Mouse (Mus musculus) frontal cortex, adult 2 months (tissue): ENCODE measurements around the gene Hoxc11. TPM values are rescaled to one million over a fixed set of nuclear protein-coding genes. Genes with fewer than 3 reads are reported as not detected.
A peak's percentile ranks its signal among the peaks of the same experiment; 100 is the strongest.

ENCODE experiments used
- DNase-seq, 2 experiments: peaks; one replicate each; pipeline ENCODE4 v3.0.0; 2022; ENCODE audit warnings: low spot score in 1 of 2; ENCODE audit errors: extremely low spot score in 1 of 2
- polyA plus RNA-seq: library from polyadenylated mRNA; depleted of rRNA; stranded (reverse); fragments of >200 nt; gene quantifications from 2 replicates; pipeline ENCODE4 v1.2.3, GENCODE M21; 2012

Gene Hoxc11
- polyA plus RNA-seq, 1 experiment = not detected

DNA sequence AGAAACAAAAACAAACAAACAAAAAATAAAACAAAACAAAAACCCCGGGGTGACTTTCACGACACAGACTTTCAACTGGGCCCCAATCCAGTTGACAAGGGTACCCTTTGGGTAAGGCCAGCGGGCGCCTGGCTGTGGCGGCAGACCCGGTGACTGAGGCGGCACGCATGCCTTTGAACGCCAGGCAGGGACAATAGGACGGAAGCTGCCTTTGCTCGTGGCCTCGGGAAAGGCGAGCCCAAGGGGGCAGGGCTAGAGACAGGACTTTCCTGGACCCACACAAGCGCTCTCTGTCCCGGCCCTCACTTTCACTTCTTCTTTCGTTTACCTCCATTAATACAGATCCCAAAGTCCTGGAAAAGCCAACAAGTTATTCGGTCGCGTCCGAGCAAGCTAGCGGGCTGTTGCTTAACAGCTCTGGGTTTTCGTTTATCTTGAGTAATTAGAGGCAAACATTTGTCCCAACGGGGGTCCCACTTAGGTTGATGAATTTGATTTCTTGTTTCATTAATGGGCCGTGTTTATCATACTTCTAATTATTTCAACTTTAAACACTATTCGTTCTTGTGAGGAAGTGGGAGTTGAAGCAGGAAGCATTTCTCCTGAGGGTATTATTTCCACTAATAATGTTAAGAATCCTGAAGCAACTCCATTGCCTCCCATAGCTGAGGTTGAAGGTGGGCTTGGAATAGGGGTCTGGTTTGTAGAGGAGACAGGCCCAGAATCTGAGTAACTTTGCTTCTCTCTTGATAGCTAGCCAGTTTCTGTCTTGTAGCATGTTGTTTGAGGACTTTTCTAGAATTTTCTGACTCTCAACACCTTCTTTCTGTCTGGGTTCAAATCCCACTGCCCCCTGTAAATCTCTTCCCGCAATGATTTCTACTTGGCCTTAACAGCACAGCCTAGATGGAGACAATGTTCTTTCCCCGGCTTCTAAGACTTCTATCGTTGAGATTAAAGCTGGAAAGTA, 9.7 kb downstream of the Hoxc11 start:
- DNase-seq = no peak

DNA sequence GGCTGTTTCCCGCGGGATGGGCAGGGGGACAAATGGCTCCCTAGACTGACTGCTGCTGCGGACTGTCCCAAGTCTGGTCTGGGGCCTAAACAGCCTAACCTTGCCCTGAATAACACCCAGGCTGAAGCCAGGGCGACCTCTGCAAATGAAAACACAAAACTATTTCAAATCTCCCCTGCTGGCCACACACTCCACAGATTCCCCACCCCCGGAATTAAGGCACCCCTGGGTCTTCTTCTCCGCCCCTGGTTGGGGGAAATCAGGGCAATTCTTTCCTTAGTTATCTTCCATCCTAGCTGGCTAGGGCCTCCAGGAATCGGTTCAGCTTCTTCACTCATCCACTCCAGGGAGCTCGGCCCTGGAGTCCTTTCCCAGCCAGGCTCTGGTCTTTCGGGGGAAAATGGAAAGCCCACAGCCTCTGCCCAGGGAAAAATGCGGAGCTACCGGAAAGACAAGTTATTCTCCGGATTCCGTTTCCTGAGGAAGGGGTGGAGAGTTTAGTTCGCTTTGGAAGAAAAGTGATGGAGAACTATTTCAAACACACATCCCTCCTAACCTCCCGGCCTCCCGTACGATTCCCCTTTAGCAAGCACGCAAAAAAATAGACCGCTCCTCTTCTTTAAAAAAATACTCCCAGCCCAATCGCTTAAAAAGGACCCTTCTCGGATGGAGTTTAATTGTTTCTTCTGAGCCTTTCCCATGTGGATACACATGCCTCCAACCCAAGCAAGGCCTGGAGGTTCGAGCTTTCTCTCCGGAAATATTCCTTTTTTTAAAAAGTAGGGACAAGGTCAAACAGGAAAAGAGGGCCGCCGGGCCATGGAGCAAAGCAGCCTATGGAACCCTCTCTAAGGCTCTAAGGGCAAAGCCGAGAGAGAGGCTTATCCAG, 11.0 kb downstream of the Hoxc11 start:
- no peak for DNase-seq

DNA sequence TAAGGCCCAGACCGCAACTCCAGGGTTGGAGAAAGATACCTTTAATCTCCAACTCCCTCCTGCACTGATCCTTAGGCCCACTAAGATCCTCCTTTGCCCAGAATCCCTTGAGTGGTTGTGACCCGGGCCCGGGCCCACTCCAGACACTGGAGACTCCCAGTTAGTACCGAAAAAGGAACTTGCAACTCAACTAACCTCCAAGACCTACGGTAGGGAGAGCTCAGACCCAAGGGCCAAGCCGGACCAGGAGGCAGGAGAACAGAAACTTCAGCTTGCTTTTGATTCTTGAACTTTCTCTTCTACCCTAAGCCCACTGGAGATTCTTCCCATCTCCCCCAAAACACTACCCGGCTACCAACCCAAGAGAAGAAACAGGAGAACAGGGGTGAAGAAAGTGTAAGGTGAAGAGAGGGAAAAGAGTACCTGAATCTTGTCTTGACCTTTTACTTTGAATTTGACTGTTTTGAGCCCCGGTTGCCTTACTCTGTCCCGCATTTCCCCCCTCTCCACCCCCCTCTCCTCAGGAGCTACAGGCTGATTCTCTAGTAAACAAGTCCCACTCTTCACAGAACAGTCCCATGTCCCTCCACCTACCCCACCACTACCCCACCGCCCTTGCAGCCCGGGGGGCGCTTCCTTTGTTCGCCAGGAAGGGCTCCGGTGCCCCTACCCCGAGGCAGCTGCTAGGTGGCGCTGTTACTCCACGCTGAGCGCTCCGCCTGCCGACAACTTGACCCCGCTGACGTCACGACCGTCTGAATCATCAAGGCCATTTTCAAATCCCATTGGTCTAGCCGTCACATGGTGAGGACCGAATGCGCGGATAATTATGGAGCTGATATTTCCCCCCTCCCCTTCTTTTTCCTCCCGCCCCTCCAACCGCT, 11.9 kb downstream of the Hoxc11 start:
- DNase-seq = no peak

DNA sequence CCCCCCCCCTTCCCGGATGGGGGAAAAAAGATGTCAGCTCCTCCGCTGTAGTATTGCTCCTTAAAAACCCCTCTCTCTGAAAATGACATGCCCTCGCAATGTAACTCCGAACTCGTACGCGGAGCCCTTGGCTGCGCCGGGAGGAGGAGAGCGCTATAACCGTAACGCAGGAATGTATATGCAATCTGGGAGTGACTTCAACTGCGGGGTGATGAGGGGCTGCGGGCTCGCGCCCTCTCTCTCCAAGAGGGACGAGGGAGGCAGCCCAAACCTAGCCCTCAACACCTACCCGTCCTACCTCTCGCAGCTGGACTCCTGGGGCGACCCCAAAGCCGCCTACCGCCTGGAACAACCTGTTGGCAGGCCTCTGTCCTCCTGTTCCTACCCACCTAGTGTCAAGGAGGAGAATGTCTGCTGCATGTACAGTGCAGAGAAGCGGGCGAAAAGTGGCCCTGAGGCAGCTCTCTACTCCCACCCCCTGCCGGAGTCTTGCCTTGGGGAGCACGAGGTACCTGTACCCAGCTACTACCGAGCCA, 12.6 kb downstream of the Hoxc11 start, which contains the start of gene Hoxc10:
Gene Hoxc10 (plus strand): TSS at position 21 of the 536 bp plus-strand sequence.
- no peak for DNase-seq

DNA sequence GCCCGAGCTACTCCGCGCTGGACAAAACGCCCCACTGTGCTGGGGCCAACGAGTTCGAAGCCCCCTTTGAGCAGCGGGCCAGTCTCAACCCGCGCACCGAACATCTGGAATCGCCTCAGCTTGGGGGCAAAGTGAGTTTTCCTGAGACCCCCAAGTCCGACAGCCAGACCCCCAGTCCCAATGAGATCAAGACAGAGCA, 13.0 kb downstream of the Hoxc11 start, which contains the start of gene Hoxc5:
Gene Hoxc5 (plus strand): TSS at position 132 of the 199 bp plus-strand sequence.
- no peak for DNase-seq

DNA sequence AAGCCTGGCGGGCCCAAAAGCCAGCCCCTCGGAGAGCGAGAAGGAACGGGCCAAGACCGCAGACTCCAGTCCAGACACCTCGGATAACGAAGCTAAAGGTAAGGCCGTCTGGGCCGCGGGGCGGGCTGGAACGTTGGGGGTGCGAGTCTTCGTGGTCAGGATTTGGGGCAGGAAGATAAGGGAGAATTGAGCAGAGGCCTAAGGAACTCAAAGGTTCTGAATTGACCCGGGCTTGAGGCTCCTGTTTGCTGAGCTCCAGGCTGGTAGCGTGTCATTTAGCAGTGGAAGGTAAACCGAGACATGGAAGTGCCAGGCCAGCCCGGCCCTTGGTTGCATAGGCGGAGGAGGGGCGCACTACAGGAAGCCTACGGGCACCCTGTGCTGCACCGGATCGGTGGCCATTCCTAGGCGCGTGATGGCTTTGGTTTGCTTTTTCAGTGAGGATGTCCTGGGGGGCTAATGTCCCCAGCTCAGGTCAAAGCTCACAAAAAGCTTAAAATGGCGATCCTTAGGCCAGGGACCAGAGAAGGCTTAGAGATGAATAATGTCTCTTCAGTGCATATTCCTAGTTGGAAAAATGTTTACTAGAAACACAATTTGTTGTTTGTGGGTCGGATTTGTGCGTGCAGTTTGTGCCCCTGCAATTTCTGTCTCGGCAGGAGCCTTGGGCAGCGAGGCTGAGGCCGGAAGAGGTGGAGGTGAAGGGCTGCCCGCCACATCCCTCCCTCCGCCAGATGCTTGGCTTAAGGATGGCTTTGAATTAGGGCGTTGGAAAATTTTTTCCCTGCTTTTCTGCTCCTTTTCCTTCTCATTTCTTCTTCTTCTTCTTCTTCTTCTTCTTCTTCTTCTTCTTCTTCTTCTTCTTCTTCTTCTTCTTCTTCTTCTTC, 13.5 kb downstream of the Hoxc11 start:
- no peak for DNase-seq

DNA sequence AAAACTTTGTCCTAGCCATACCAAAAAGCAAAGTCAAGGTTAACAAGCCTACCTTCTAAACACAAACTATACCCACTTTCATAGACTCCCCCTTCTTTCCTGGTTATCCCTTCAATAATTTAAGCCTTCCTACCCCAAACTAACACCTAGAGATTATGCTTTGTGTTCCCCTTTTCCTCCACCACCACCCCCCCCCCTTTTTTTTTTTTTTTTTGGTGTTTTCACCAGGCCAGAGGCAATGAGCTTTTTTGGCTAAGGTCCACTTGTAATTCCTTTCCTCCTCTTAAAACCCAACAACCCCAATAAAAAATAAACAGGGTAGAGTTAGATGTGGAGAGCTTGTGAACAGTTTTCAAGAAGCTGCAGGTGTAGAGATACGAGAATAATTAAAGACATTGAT, 15.1 kb downstream of the Hoxc11 start:
- no peak for DNase-seq

DNA sequence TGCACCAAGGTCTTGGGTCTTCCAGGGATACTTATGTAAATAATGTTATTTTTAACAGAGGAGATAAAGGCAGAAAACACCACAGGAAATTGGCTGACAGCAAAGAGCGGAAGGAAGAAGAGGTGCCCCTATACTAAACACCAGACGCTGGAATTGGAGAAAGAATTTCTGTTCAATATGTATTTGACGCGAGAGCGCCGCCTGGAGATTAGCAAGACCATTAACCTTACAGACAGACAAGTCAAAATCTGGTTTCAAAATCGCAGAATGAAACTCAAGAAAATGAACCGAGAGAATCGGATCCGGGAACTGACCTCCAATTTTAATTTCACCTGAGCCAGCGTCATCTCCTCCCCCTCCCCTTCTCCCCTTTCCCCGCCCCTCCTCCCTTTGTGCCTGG, 16.5 kb downstream of the Hoxc11 start:
- DNase-seq = peak in 1 of 2 experiments; percentile 24

DNA sequence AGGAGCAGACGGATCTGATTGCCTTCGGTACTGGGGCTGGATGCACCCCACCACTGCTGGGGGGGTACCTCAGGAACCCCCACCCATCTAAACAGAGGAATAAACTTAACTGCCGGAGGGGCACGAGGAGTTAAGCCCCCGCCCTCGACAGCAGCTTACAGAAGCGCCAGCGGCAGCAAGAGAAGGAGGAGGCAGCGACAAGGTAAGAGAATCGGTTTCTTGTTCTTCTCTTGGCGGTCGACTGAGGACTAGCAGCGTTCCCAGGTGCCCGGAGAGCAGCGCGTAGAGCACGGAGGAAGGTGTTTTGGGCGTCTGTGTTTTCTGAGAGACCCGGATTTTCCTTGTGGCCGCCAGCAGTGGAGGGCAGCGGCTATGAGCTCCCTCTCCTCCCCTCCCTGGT, 18.0 kb downstream of the Hoxc11 start:
- no peak for DNase-seq

DNA sequence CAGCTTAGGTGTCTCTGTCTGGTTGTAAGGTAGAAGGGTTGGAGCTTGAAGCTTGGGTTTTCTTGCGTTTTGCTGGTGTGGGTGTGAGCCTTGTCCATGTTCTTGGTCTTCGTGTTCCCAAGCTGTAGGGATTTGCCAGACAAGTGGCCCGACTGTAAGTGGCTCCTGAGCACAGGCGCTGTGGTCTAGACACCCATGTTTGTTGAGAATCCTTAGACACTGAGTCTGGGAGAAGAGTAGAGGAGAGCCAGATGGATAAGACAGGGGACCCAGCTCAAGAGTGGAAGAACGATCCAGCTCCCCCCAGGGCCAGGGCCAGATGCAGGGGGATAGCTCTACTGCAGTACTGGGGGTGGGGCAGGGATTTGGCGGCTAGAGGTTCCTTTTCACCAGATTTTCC, 18.5 kb downstream of the Hoxc11 start:
- no peak for DNase-seq

DNA sequence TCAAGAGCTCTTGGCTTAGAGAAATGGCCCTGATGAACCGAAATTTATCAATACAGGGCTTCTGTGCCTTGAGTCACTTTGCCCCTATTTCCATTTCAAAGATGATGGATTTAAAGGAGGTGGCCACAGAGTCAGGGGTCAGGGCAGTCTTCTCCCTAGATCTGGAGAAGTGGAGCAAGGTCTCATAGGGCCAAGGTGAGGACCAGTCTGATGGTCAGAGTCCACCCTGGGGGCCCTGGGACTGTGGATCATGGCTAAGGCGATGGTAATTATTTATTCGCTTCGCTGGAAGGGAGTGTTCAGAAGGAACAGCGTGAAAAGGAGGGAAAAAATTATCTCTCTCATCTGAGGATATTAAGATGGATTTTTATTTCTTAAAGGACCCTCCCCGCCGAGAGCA, 20.8 kb downstream of the Hoxc11 start:
- DNase-seq = no peak

DNA sequence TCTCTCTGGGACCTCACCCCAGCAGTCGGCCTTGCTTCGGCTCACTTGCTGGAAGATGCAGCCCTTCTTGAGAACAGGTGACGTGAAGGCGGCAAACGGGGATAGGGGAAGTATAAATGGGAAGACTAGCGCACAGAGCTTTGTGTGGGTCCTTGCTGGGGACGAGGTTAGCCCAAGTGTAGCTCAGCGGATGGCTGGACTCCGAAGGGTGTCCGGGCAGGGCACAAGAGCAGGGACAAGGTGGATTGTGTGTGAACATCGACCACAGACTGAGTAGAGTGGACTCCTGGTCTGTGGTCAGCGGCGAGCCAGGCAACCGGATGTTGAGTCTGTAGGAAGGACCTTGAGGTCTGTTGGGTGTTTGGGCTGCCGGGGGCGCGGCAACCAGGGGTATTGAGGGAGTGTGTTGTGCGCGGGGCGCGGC, 21.5 kb downstream of the Hoxc11 start:
- DNase-seq = no peak

DNA sequence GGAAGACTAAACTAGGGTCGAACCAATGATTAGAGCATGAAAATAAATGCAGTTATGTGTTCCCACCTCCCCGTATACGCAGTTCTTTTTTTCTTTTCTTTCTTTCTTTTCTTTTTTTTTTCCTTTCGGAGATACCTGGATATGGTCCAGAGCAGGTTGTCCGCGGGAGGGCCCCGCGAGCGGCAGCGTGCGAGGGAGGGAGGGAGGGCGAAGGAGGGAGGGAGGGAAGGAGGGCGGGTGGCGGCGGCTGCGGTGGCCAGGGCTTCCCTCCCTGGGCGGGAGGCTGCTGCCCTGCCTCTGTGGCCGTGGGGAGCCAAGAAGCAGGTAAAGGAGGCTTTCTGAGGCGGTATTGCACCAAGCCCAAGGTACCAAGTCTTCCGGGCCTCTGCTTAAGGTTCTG, 21.9 kb downstream of the Hoxc11 start, which contains the start of gene Hoxc9:
Gene Hoxc9 (plus strand): TSS at position 269 of the 400 bp plus-strand sequence.
- DNase-seq = no peak

DNA sequence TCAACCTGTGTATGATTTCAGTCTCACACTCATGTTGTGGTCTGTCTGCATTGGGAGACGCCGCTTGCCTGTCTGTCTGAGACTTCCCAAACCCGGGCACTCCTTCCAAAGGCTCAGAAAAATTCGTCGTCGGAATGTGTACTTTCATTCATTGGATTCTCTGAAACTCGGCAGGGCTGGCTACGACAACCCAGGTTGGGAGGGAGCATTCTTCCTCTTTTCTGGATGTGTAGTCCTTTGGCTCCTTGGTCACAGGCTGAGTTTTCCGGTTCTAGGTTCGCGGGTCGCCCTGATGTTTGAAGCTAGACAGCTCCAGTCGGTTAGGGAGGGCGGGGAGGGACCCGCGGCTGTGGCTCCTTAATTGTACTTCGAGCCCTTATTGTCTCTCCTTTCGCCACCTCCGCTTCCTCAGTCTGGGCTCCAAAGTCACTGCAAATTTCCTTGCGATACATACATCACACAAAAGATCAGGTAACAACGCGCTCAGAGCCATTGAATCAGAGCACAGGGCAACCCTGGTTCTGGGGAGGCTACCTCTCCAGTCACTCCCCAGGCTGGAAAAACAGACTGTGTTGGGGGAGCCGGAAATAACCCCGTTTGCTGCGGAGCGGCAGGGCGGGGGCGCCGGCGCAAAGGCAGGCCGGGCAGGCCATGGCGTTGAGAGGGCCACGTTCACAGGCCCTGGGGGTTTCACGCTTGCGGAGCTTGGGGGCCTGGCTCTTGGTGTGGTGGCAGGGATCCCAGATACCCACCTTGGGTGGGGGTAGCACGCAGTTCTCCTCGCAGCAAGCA, 22.6 kb downstream of the Hoxc11 start:
- no peak for DNase-seq

DNA sequence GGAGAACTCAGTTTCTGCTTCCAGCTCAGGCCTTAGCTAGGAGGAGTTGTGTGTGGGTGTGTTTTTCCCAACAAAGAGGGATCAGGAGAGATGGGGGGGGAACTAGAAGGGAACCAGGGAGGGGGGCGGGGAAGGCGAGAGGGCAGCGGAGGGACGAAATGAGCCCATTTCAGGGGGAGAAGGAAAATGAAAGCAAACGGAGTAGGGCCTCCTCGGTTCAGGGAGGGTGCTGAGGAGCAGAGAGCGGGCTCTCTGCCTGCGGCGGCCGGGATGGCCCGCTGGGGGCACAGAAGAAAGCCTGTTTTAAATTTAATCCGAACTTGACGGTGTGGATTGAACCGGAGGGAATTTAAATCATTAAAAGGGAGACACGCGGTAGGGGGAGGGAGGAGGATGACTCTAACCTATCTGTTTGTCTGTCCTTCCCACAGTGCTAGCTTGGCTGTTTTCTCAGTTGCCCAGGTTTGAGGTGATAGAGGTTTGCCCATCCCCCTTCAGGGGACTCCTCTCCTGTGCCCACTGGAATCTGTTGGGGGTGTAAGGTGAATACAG, 23.3 kb downstream of the Hoxc11 start:
- no peak for DNase-seq

DNA sequence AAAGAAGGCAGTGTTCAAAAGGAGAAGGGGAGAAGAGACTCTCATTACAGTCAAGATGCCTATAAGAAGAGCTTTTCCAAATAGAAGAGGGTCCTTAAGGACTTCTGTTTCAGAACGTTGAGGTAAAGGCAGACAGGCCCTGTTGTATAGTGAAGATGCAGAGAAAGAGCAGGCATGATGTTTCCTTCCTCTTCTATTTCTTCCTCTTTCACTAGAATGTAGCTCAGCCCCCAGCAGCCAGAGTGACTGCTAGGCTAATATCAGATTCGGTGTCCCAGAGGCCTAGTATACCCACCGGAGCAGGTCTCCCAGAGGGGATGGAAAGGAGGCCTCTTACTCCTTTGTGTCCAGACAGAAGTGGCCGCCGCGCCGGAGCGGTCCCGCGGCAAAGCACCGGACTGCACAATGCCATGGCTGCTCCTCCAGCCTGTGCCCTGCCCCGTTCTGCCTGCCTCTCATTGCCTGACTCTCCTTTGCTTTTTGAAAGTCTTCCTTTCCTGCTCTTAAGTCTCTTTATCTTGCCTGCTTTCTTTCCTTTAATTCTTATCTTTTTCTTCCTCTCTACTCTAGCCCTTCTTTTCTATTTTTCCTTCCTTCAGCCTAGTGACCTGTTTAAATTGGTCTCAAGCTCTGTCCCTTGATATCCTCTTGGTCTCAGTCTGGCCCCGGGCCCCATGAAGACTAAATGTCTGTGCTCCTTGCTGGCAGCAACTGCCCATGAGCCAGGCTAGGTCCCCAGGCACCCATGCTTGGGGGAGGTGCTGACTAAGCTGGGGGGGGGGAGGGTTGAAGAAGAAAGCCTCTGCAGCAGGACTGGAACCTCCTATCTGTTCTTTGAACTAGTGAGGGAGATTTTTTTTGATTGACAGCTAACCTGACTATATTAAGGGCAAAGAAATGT, 24.6 kb downstream of the Hoxc11 start:
- no peak for DNase-seq

DNA sequence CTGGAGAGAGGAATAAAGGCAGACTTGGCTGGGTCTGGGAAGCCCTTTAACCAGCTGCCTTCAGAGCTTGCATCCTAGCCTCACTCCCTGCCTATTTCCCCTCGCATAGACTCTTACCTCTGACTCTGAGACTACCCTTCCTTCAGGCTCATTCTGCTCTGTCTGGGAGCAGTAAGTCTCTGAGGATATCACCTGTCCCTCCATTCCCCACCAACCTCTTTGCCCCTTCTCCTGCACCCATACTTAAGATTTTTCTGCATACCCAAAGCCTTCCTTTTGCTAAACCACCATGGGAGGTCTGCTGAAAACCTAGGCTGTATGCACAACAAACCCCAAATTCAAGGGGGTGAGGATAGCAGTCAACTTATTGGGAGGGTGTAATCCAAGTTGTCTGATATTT, 25.7 kb downstream of the Hoxc11 start:
- DNase-seq = no peak
